Mouse (Mus musculus) CH12.LX (cell line): ENCODE measurements around the gene Synpo2.

Experiments
- CTCF ChIP-seq, 2 experiments: IDR thresholded peaks in 1 of 2; conservative IDR thresholded peaks in 1 of 2; 2 replicates each; pipeline ENCODE4 v1.5.1; 2011 to 2012; ENCODE audit warnings: low read depth in 2 of 2, low read length in 2 of 2, improper control_type of control experiment in 1 of 2, inconsistent platforms in 1 of 2, mild to moderate bottlenecking in 1 of 2, moderate library complexity in 1 of 2
- EP300 ChIP-seq: IDR thresholded peaks from 2 replicates; pipeline ENCODE4 v1.6.1; 2011; ENCODE audit warnings: low read length, improper control_type of control experiment
- POLR2A ChIP-seq: IDR thresholded peaks from 2 replicates; pipeline ENCODE4 v1.6.1; 2011; ENCODE audit warnings: low read depth, mild to moderate bottlenecking, improper control_type of control experiment, low read length
- POLR2AphosphoS2 ChIP-seq: IDR thresholded peaks from 2 replicates; pipeline ENCODE4 v1.6.1; 2011; ENCODE audit warnings: low read depth, low read length, improper control_type of control experiment
- USF2 ChIP-seq: conservative IDR thresholded peaks from 2 replicates; pipeline ENCODE4 v1.6.1; 2011; ENCODE audit warnings: low read depth, low read length, improper control_type of control experiment
- ZNF384 ChIP-seq: IDR thresholded peaks from 2 replicates; pipeline ENCODE4 v1.6.1; 2012; ENCODE audit warnings: low read depth, low read length, improper control_type of control experiment, inconsistent platforms

GRCm38 (mm10) chr3:123285649-123286048 is 49.7 kb upstream of the Synpo2 start:
- no peak for TF ChIP-seq CTCF (conservative IDR thresholded peaks at IDR 0.05 in 1 of 2, IDR thresholded peaks at IDR 0.05 in 1 of 2; ENCODE audit: low read depth in 2 of 2, low read length in 2 of 2)
- TF ChIP-seq POLR2AphosphoS2: no peak
- TF ChIP-seq ZNF384: no peak
- no peak for TF ChIP-seq EP300
- no peak for TF ChIP-seq POLR2A
- TF ChIP-seq USF2: no peak
